Mouse (Mus musculus) midbrain, embryonic 11.5 days (tissue): ENCODE measurements around the gene Ccdc51. TPM values are rescaled to one million over a fixed set of nuclear protein-coding genes. Genes with fewer than 3 reads are reported as not detected.

Source experiments
- ATAC-seq: fragments of 200-750 bp; cut with Nextera tagmentation; 2 replicates; pipeline ENCODE4 v1.8.0; 2017; ENCODE audit warnings: moderate TSS enrichment, moderate library complexity; ENCODE audit not compliant: low FRiP score
- DNase-seq: peaks from one replicate; pipeline ENCODE4 v3.0.0; 2015; ENCODE audit warnings: low spot score; ENCODE audit errors: missing footprints
- H3K27ac ChIP-seq: fragments of 300-500 bp; sonication (generic); 2 replicates; pipeline ENCODE4 v1.5.1; 2014; ENCODE audit warnings: low read depth, low read length
- H3K27me3 ChIP-seq: fragments of 300-500 bp; sonication (generic); 2 replicates; pipeline ENCODE4 v1.6.1; 2014; ENCODE audit warnings: mild to moderate bottlenecking, low read length, moderate library complexity, mixed read lengths; ENCODE audit not compliant: control insufficient read depth, insufficient read depth
- H3K36me3 ChIP-seq: fragments of 300-500 bp; sonication (generic); 2 replicates; pipeline ENCODE4 v1.6.1; 2014; ENCODE audit warnings: mild to moderate bottlenecking, low read length, moderate library complexity, mixed read lengths; ENCODE audit not compliant: control insufficient read depth, insufficient read depth
- H3K4me1 ChIP-seq: fragments of 300-500 bp; sonication (generic); 2 replicates; pipeline ENCODE4 v1.6.1; 2014; ENCODE audit warnings: low read length; ENCODE audit not compliant: control insufficient read depth, insufficient read depth
- H3K4me2 ChIP-seq: fragments of 300-500 bp; sonication (generic); 2 replicates; pipeline ENCODE4 v1.6.1; 2014; ENCODE audit warnings: mild to moderate bottlenecking, moderate library complexity
- H3K4me3 ChIP-seq: fragments of 300-500 bp; sonication (generic); 2 replicates; pipeline ENCODE4 v1.5.1; 2014; ENCODE audit warnings: low read depth, low read length
- H3K9ac ChIP-seq: fragments of 300-500 bp; sonication (generic); 2 replicates; pipeline ENCODE4 v1.6.1; 2014; ENCODE audit warnings: low read length
- H3K9me3 ChIP-seq: fragments of 300-500 bp; sonication (generic); 2 replicates; pipeline ENCODE4 v1.6.1; 2016; ENCODE audit warnings: low read length; ENCODE audit not compliant: control insufficient read depth
- WGBS: fragments of 180-500 bp; shearing (Covaris S2); extraction: QIAGEN DNeasy Blood & Tissue Kit; methylation state at CpG from one replicate; pipeline ENCODE4 v1.1.7; 2014; 5-methylcytosine and 5-hydroxymethylcytosine counted together
- polyA plus RNA-seq: library from polyadenylated mRNA; unstranded; fragments of >200 nt; fragmentation: Nextera tagmentation; extraction: Ambion mirVana; gene quantifications from 2 replicates; pipeline ENCODE4 v1.2.1, GENCODE M21; 2014

Gene Ccdc51
- 11.4 and 14.2 TPM in 2 replicates for polyA plus RNA-seq

GRCm38 (mm10) chr9:109082124-109082800 is at the start of gene Ccdc51, which contains the start of gene Tma7:
Gene Ccdc51 (plus strand): TSS chr9:109082493.
Gene Tma7 (minus strand): TSS chr9:109082587.
- H3K27me3 ChIP-seq, result no peaks in the 10 kb centered on the region

DNA sequence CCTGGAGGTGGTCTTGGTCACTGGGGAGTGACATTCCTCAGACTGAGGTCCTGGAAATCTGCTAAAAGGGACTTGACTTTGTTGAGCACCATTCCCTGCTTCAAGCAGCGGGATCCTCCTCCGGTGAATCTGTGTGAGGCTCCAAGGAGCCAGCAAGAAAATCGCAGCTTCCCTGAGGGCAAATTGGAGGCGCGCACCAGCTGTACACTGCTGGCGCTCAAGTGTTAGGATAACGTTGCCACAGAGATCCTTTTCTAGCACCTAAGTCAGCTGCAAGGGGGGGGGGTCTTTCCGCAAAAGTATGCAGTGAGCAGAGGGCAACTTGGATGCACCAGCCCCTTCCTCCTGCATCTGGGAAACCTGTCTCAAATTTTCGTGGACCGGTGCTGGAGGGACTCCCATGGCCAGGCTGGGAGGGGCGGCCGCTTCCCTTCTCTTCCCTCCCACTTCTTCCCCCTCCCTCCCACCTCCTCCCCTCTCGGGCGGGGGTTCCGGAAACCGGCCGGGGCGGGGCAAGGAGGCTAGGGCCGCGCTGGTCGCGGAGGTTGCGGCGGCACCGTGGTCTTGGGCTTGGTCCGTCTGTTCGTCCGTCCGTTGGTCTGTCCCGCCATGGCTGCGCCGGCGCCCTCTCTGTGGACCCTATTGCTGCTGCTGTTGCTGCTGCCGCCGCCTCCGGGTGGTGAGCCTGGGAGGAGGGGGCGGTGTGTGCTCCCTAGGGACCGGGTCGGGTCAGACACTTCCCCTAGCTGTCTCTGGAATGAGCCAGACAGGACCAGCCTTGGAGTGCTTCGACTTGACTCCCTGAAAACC is 44.0 kb upstream of the Ccdc51 start, which contains the start of gene Shisa5:
Gene Shisa5, plus strand, starts transcription at position 480 of the 810 bp plus-strand sequence.
- Histone ChIP-seq H3K27me3 (no peaks in the 10 kb centered on the region), H3K9ac (peak within 1 kb of the TSS; percentile 72), H3K27ac (no peak within 1 kb of the TSS), H3K4me1 (peaks cover 3% of the 10 kb centered on the region; the same call in 1 of the 2 replicates), H3K9me3 (no peaks in the 10 kb centered on the region), H3K4me2 (peak within 1 kb of the TSS; percentile 82), H3K4me3 (peak within 1 kb of the TSS; percentile 55), H3K36me3 (no peaks in the 10 kb centered on the region)
- ATAC-seq (peak; percentile 87), DNase-seq (peak; percentile 95)
- 0% methylated on average over 34 of the region's 40 CpGs for WGBS

More at GRCm38 (mm10) chr9:109082124-109082800, at the start of gene Ccdc51, which contains the start of gene Tma7:
- Histone ChIP-seq H3K9ac (peak within 1 kb of the TSS; percentile 71), H3K36me3 (no peaks in the 10 kb centered on the region), H3K9me3 (no peaks in the 10 kb centered on the region), H3K4me2 (peak within 1 kb of the TSS; percentile 57), H3K4me3 (peak within 1 kb of the TSS; percentile 60), H3K4me1 (peaks cover 14% of the 10 kb centered on the region), H3K27ac (no peak within 1 kb of the TSS; the same call in 1 of the 2 replicates)
- under 1% methylated on average over 37 of the region's 37 CpGs for WGBS
- ATAC-seq, result peak; percentile 98
- DNase-seq, result peak; percentile 96

DNA sequence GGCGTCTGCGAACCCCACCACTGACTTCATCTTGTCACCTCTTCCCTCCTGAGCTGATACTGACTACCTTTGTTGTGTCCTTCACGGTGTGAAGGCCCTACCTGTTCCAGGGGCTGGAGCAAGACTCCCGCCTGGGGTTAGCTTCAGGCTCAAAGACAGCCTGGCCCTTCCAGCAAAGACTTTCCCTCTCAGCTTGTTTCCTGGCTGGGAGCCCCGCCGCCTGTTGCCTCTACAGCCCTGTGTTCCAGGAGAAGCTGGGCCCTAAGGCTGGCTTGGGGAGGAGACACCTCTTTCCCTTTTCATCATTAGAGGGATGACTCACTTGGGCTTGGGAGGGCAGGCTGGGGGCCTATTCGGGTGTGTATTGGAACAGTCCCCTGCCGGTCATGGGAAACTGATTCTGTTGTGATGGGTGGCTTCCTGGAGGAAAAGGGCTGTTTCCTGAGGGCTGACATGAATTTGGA is 43.4 kb upstream of the Ccdc51 start:
- WGBS, result 23% methylated on average over 8 of the region's 8 CpGs
- 0 out of 2 replicates have a peak, but pooled peaks have one; percentile 6 for ATAC-seq
- DNase-seq, result no peak

DNA sequence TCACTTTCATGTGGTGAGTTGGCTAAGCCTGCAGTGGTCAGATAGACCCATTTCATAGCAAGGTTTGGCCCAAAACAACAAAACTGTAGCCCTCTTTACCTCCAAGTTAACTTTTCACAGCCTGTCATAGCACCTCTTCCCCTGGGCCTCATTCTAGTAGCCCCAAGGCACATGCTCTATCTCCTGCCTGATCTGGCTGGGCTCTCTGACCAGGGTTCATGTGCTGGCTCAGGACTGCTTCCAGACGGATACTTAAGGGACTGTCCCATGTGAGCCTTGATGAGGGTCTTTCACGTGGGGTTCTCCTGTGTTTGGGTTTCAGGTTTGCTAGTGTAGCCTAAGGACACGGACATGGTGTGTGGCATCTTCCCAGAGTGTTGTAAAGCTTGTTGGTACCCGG is 42.6 kb upstream of the Ccdc51 start:
- 86% methylated on average over 4 of the region's 4 CpGs for WGBS
- Histone ChIP-seq H3K4me2 (no peak overlapping the region), H3K4me1 (peaks cover 3% of the 10 kb centered on the region; the same call in 1 of the 2 replicates), H3K27me3 (no peaks in the 10 kb centered on the region), H3K36me3 (no peaks in the 10 kb centered on the region), H3K9ac (no peak overlapping the region), H3K27ac (no peak overlapping the region), H3K9me3 (no peaks in the 10 kb centered on the region), H3K4me3 (no peak overlapping the region)
- ATAC-seq, result no peak
- DNase-seq, result no peak

More for the DNA sequence above, 43.4 kb upstream of the Ccdc51 start:
- Histone ChIP-seq H3K9me3 (no peaks in the 10 kb centered on the region), H3K27ac (no peak overlapping the region), H3K9ac (peak overlapping the region; percentile 72), H3K4me1 (peaks cover 3% of the 10 kb centered on the region; the same call in 1 of the 2 replicates), H3K27me3 (no peaks in the 10 kb centered on the region), H3K4me3 (peak overlapping the region; percentile 55), H3K36me3 (no peaks in the 10 kb centered on the region), H3K4me2 (peak overlapping the region; percentile 82)

DNA sequence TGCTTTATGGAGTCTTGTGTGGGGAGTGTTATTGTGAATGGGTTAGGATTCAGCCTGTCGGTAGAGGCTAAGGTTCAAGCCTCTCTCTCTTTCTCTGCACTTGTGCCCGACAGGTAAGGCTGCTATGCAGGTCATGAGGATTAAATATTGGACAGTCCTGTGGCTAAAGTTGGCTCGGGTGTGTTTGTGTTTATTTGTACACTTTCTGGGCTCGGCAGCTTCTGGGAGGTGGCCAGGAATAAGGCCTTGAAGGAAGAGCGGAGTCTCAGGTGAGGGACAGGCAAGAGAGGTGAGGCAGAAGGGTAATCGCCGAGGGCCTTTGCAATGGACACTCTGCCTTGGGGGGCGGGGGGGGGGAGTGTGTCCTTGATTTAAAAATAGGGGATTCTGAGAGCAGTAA is 42.1 kb upstream of the Ccdc51 start:
- H3K4me1 ChIP-seq, result peaks cover 3% of the 10 kb centered on the region; the same call in 1 of the 2 replicates
- no peaks in the 10 kb centered on the region for H3K27me3 ChIP-seq
- H3K27ac ChIP-seq, result no peak overlapping the region
- no peak overlapping the region for H3K9ac ChIP-seq
- WGBS, result 78% methylated on average over 8 of the region's 8 CpGs
- no peak overlapping the region for H3K4me2 ChIP-seq
- no peak overlapping the region for H3K4me3 ChIP-seq
- DNase-seq (no peak), ATAC-seq (no peak)
- no peaks in the 10 kb centered on the region for H3K9me3 ChIP-seq
- no peaks in the 10 kb centered on the region for H3K36me3 ChIP-seq

DNA sequence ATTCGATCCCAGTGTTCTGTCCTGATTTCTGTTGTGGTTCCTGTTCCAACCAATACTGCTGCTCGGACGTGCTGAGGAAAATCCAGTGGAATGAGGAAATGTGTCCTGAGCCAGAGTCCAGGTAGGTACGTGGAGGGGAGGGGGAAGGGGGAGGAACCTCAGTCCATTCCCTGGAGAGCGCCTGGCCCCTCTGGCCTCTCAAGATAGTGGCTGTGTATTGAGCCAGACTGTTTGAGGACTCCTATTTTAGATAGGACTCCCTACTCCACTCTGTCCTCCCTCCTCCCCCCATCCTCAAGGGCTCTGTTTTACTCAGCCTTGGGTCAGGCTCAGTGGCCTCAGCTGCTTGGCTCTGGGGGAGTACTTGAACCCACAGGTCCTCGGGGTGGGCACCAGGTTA is 41.4 kb upstream of the Ccdc51 start:
- H3K4me2 ChIP-seq, result no peak overlapping the region
- no peak overlapping the region for H3K27ac ChIP-seq
- H3K4me3 ChIP-seq, result no peak overlapping the region
- DNase-seq, result no peak
- H3K9ac ChIP-seq, result no peak overlapping the region
- H3K9me3 ChIP-seq, result no peaks in the 10 kb centered on the region
- no peaks in the 10 kb centered on the region for H3K36me3 ChIP-seq
- peaks cover 3% of the 10 kb centered on the region; the same call in 1 of the 2 replicates for H3K4me1 ChIP-seq
- WGBS, result 75% methylated on average over 6 of the region's 6 CpGs
- ATAC-seq, result no peak
- no peaks in the 10 kb centered on the region for H3K27me3 ChIP-seq

DNA sequence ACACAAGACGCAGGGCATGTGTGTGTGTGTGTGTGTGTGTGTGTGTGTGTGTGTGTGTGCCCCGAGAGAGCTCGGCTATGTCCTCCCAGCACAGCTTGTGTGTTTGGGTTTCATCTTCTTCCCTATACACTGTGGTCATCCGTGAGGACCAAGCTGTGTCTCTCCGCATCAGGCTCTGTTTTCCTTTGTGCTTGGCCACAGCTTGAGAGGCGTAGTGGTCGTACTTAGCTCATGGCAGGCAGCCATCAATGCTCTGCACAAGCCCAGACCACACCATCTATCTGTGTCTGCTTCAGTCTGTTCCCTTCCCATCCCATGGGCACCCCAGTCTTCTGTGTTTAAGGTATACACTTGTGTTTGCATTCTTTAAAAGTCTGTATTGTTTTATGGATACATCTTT is 40.9 kb upstream of the Ccdc51 start:
- no peaks in the 10 kb centered on the region for H3K27me3 ChIP-seq
- no peak for ATAC-seq
- no peaks in the 10 kb centered on the region for H3K9me3 ChIP-seq
- WGBS, result 84% methylated on average over 7 of the region's 7 CpGs
- H3K27ac ChIP-seq, result no peak overlapping the region
- H3K4me3 ChIP-seq, result no peak overlapping the region
- no peak overlapping the region for H3K4me2 ChIP-seq
- H3K4me1 ChIP-seq, result peaks cover 3% of the 10 kb centered on the region; the same call in 1 of the 2 replicates
- no peaks in the 10 kb centered on the region for H3K36me3 ChIP-seq
- no peak overlapping the region for H3K9ac ChIP-seq
- DNase-seq, result no peak

- H3K4me3 ChIP-seq, result no peak overlapping the region
- ATAC-seq, result 0 out of 2 replicates have a peak, but pooled peaks have one; percentile 35
- DNase-seq, result peak; percentile 91
- H3K4me2 ChIP-seq, result no peak overlapping the region
- no peaks in the 10 kb centered on the region for H3K9me3 ChIP-seq
- no peaks in the 10 kb centered on the region for H3K27me3 ChIP-seq
- H3K36me3 ChIP-seq, result no peaks in the 10 kb centered on the region
- WGBS, result 38% methylated on average over 5 of the region's 5 CpGs
- no peak overlapping the region for H3K9ac ChIP-seq
- no peaks in the 10 kb centered on the region for H3K4me1 ChIP-seq
- no peak overlapping the region for H3K27ac ChIP-seq
These were observed 36.0 kb upstream of the Ccdc51 start for GRCm38 (mm10) chr9:109046306-109046705.
